9 mouse cellular contexts compared by ENCODE assay signal in the genomic region with DNA sequence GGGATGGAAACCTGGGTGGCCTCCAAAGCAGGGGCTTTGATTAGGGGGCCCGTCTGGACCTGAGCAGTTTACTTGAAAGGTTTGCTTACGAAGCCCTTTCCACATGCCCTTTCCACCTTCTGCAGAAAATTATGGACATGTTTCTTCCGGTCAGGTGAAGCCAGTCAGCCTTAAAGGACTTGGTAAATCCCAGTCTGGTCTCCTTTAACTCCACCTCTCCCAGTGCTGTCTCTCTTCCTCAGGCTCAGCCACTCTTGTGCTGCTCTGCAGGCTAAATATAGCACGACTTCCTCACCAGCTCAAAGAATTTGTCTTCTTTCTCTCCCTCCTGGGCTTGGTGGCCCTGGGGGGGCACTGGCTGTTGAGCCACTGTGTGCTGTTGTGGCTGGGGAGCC. TPM values are rescaled to one million over a fixed set of nuclear protein-coding genes. Genes with fewer than 3 reads are reported as not detected.
DNase-seq lines count a peak whose midpoint lies in the region; ATAC-seq and TF ChIP-seq lines count a peak whose summit lies in the region.
"Had no signal": no experiment of that assay in that cellular context is flagged by ENCODE, and none has a peak within 500 bp of the region (broad histone marks: within the 10 kb centered on the region; RNA-seq: fewer than 3 reads in every experiment).

No protein-coding gene starts in this region.

- peak overlapping the region; percentile 67 for H3K4me2 ChIP-seq in forebrain, embryonic 15.5 days (replicated peaks)
- H3K4me2 ChIP-seq in midbrain, embryonic 12.5 days (replicated peaks): peak overlapping the region; percentile 66

- H3K4me1 ChIP-seq in kidney, adult 2 months (ENCODE audit: control insufficient read depth, insufficient read depth, low read length): peaks cover 6% of the 10 kb centered on the region
- H3K4me1 ChIP-seq in forebrain, embryonic 15.5 days: peaks cover 25% of the 10 kb centered on the region
- H3K4me1 ChIP-seq in midbrain, embryonic 12.5 days: peaks cover 30% of the 10 kb centered on the region

- TF ChIP-seq POLR2A in kidney, adult 2 months (IDR thresholded peaks at IDR 0.05; ENCODE audit: low read depth, low read length): no peak

- no peaks in the 10 kb centered on the region for H3K9me3 ChIP-seq in forebrain, embryonic 15.5 days
- H3K9me3 ChIP-seq in midbrain, embryonic 12.5 days: no peaks in the 10 kb centered on the region

- no peak for TF ChIP-seq CTCF in kidney, adult 2 months (conservative IDR thresholded peaks at IDR 0.05; ENCODE audit: insufficient read depth, insufficient read length, low read depth, low read length)

- ATAC-seq in forebrain, embryonic 15.5 days (replicated peaks): no peak
- ATAC-seq in midbrain, embryonic 12.5 days (ENCODE audit: low FRiP score, low read depth): no peak

- peak overlapping the region; percentile 82 for H3K4me3 ChIP-seq in kidney, adult 2 months (ENCODE audit: insufficient read depth, low read depth, low read length)
- peak overlapping the region; percentile 60 for H3K4me3 ChIP-seq in forebrain, embryonic 15.5 days
- peak overlapping the region; percentile 58 for H3K4me3 ChIP-seq in midbrain, embryonic 12.5 days

- H3K27ac ChIP-seq in kidney, adult 2 months (ENCODE audit: insufficient read depth, low read depth, low read length): peak overlapping the region; percentile 89
- H3K27ac ChIP-seq in forebrain, embryonic 15.5 days (replicated peaks): peak overlapping the region; percentile 70; the same call in 1 of the 2 replicates
- H3K27ac ChIP-seq in midbrain, embryonic 12.5 days (replicated peaks): peak overlapping the region; percentile 20

- H3K36me3 ChIP-seq in kidney, adult 2 months (ENCODE audit: control insufficient read depth, insufficient read depth, low read length): peaks cover 3% of the 10 kb centered on the region; the same call in 1 of the 2 replicates
- peaks cover 16% of the 10 kb centered on the region for H3K36me3 ChIP-seq in forebrain, embryonic 15.5 days
- H3K36me3 ChIP-seq in midbrain, embryonic 12.5 days: peaks cover 14% of the 10 kb centered on the region

- 7% methylated on average over 4 of the region's 4 CpGs for WGBS in kidney, adult 2 months
- 30% methylated on average over 4 of the region's 4 CpGs for WGBS in forebrain, embryonic 15.5 days
- WGBS in midbrain, embryonic 12.5 days: 28% methylated on average over 4 of the region's 4 CpGs

- H3K27me3 ChIP-seq in kidney, adult 2 months (replicated peaks; ENCODE audit: control insufficient read depth, insufficient read depth, low read length): no peaks in the 10 kb centered on the region
- no peaks in the 10 kb centered on the region for H3K27me3 ChIP-seq in forebrain, embryonic 15.5 days
- peaks cover 8% of the 10 kb centered on the region; the same call in 1 of the 2 replicates for H3K27me3 ChIP-seq in midbrain, embryonic 12.5 days

- peak overlapping the region; percentile 73 for H3K9ac ChIP-seq in forebrain, embryonic 15.5 days (replicated peaks)
- peak overlapping the region; percentile 60; the same call in 1 of the 2 replicates for H3K9ac ChIP-seq in midbrain, embryonic 12.5 days (replicated peaks)

- DNase-seq in kidney, adult 2 months: peak; percentile 46
- DNase-seq in kidney, postnatal 14 days: no peak
- peak; percentile 30 to 60 for DNase-seq in cerebellum, postnatal 10 days
- no peak for DNase-seq in Muller cell, postnatal 12 days (ENCODE audit: inconsistent ontology term)
- DNase-seq in c-Kit-positive CD71-positive TER-119-positive erythroid progenitor cells, embryonic 14.5 days (ENCODE audit: low spot score): no peak
- DNase-seq in urinary bladder, postnatal 36 days (ENCODE audit: low spot score in 2 of 2): no peak
- DNase-seq: lung, postnatal 10 days had no signal

RNA-seq across cellular contexts. Expression of a gene that starts 1.4 kb away (rescaled TPM):
- polyA plus RNA-seq in kidney, adult 2 months (2012; rRNA removed): 20.8 and 27.3 TPM in 2 replicates
- 69.1 and 73.3 TPM in 2 replicates for polyA plus RNA-seq in forebrain, embryonic 15.5 days (2015; fragmentation: Nextera tagmentation; extraction: Ambion mirVana)
- polyA plus RNA-seq in midbrain, embryonic 12.5 days (2016; fragmentation: Nextera tagmentation; extraction: Ambion mirVana): 30.0 and 34.8 TPM in 2 replicates

RNA-seq across cellular contexts. Expression of a gene that starts 10.2 kb away (rescaled TPM):
- 52.6 and 57.3 TPM in 2 replicates for polyA plus RNA-seq in kidney, adult 2 months (2012; rRNA removed)
- 151 and 155 TPM in 2 replicates for polyA plus RNA-seq in forebrain, embryonic 15.5 days (2015; fragmentation: Nextera tagmentation; extraction: Ambion mirVana)
- 173 and 181 TPM in 2 replicates for polyA plus RNA-seq in midbrain, embryonic 12.5 days (2016; fragmentation: Nextera tagmentation; extraction: Ambion mirVana)

RNA-seq across cellular contexts. Expression of a gene that starts 20.6 kb away (rescaled TPM):
- polyA plus RNA-seq in kidney, adult 2 months (2012; rRNA removed): 56.8 and 65.7 TPM in 2 replicates
- polyA plus RNA-seq in forebrain, embryonic 15.5 days (2015; fragmentation: Nextera tagmentation; extraction: Ambion mirVana): 10.0 and 11.2 TPM in 2 replicates
- 13.9 and 16.0 TPM in 2 replicates for polyA plus RNA-seq in midbrain, embryonic 12.5 days (2016; fragmentation: Nextera tagmentation; extraction: Ambion mirVana)

RNA-seq across cellular contexts. Expression of a gene that starts 37.1 kb away (rescaled TPM):
- 67.8 and 79.8 TPM in 2 replicates for polyA plus RNA-seq in kidney, adult 2 months (2012; rRNA removed)
- 71.8 and 75.5 TPM in 2 replicates for polyA plus RNA-seq in forebrain, embryonic 15.5 days (2015; fragmentation: Nextera tagmentation; extraction: Ambion mirVana)
- polyA plus RNA-seq in midbrain, embryonic 12.5 days (2016; fragmentation: Nextera tagmentation; extraction: Ambion mirVana): 66.9 and 71.6 TPM in 2 replicates

RNA-seq across cellular contexts. Expression of a gene that starts 37.3 kb away (rescaled TPM):
- polyA plus RNA-seq in kidney, adult 2 months (2012; rRNA removed): 0.66 and 1.7 TPM in 2 replicates
- polyA plus RNA-seq in forebrain, embryonic 15.5 days (2015; fragmentation: Nextera tagmentation; extraction: Ambion mirVana): 0.46 TPM in 1 of 2 replicates, not detected in the other
- polyA plus RNA-seq in midbrain, embryonic 12.5 days (2016; fragmentation: Nextera tagmentation; extraction: Ambion mirVana): 0.96 and 1.2 TPM in 2 replicates

Comparison
In these comparisons a context has a peak if more than half of its experiments do, and no peak if none do; other contexts are left out.
1. DNase-seq: peak in kidney, adult 2 months (single experiment) and cerebellum, postnatal 10 days (2 of 2); none in kidney, postnatal 14 days (single experiment), Muller cell, postnatal 12 days (single experiment), c-Kit-positive CD71-positive TER-119-positive erythroid progenitor cells, embryonic 14.5 days (single experiment) and urinary bladder, postnatal 36 days (0 of 2).
2. H3K27ac ChIP-seq: peak in every context shown above with its lines; median percentile 89 in kidney, adult 2 months; 70 in forebrain, embryonic 15.5 days; 20 in midbrain, embryonic 12.5 days.
3. Peak in every context shown above with its lines, with median percentiles within 50 percentile points of each other: H3K4me3 ChIP-seq.